Mouse (Mus musculus): ENCODE data around the gene Ppil4.

DNA sequence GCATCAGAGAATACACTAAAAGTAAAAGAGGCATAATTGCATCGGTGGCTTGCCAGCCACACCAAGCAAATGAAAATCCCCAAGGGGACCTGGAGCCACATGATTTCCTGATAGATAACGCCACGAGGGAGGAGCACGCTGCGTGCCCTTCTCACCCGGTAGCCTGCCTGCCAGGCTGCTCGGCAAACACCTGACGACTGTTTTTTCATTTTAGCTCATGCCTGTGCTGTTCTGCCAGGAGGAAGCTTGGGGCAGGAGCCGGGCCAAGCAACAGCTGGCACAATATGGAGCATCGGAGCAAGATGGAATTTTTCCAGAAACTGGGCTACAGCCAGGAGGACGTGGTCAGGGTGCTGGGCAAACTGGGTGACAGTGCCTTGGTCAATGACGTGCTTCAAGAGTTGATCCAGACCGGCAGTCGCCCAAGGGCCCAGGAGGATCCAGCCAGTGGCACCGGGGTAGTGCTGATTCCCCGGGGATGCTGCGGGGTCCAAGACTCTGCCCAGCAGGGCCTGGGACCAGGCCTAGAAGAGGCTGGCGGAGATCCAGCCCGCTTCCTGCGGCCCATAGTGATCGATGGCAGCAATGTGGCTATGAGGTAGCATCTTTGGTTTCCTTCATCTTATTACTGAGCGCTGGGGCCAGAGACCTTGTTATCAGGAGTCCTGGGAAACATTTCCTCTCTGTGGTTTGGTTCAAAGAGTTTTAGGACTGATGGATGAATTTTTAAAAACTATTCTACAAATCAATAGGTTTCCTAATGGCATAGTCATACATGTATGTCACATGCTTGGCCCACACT, 47.1 kb downstream of the Ppil4 start:
- TF ChIP-seq CTCF (IDR thresholded peaks at IDR 0.05; ENCODE audit: control insufficient read depth, insufficient read depth, insufficient replicate concordance, low read depth, low read length) (no peak), POLR2A (IDR thresholded peaks at IDR 0.05; ENCODE audit: control insufficient read depth, low read depth, low read length) (no peak)
